Mouse (Mus musculus) B cell, adult (primary cell): ENCODE measurements around the gene Galntl6. TPM values are rescaled to one million over a fixed set of nuclear protein-coding genes. Genes with fewer than 3 reads are reported as not detected.

Source experiments
- total RNA-seq: library from RNA; stranded (reverse); gene quantifications from 4 replicates; pipeline ENCODE4 v1.2.4, GENCODE M21; 2023; ENCODE audit not compliant: inconsistent age

The Galntl6 gene
- total RNA-seq: not detected in 4 replicates

GRCm38 (mm10) chr8:58912196-58912839, at the start of gene Galntl6:
Galntl6 (minus strand) TSS chr8:58912640.

GRCm38 (mm10) chr8:58911677-58912076, 763 bp downstream of the Galntl6 start, which contains the start of gene BC030500:
BC030500 (plus strand) TSS chr8:58911755.

Other genes with a start within 250 kb of the Galntl6 start
- not detected in 4 replicates for gene BC030500, start 885 bp downstream of the Galntl6 start, total RNA-seq